17 mouse cellular contexts compared by ENCODE assay signal in genomic region chr7:37734576-37734975, GRCm38 (mm10). TPM values are rescaled to one million over a fixed set of nuclear protein-coding genes. Genes with fewer than 3 reads are reported as not detected.
"Had no signal": no experiment of that assay in that cellular context is flagged by ENCODE, and none has a peak within 500 bp of the region (broad histone marks: within the 10 kb centered on the region; RNA-seq: fewer than 3 reads in every experiment).

No protein-coding gene starts in this region.

- H3K27ac ChIP-seq: left cerebral cortex, adult 2 months; limb, embryonic 12.5 days; liver, embryonic 13.5 days; lung, embryonic 15.5 days; macrophage; stomach, embryonic 15.5 days had no signal

- H3K9me3 ChIP-seq: limb, embryonic 12.5 days; liver, embryonic 13.5 days; lung, embryonic 15.5 days; megakaryocyte, embryonic 14.5 days; stomach, embryonic 15.5 days had no signal

- H3K27me3 ChIP-seq: liver, embryonic 13.5 days; lung, embryonic 15.5 days; stomach, embryonic 15.5 days had no signal

- H3K4me1 ChIP-seq: limb, embryonic 12.5 days; liver, embryonic 13.5 days; lung, embryonic 15.5 days; megakaryocyte, embryonic 14.5 days had no signal

- ATAC-seq: liver, postnatal 0 days; midbrain, embryonic 16.5 days had no signal

- DNase-seq: kidney, adult 18-20 months; kidney, postnatal 14 days; liver; liver, embryonic 13.5 days; liver, postnatal 0 days; lung, postnatal 14 days; right cerebral cortex, postnatal 14 days; thymus, adult 2 months; thymus, postnatal 25 days had no signal

- H3K4me3 ChIP-seq: left cerebral cortex, adult 2 months; limb, embryonic 12.5 days; liver, embryonic 13.5 days; lung, embryonic 15.5 days; megakaryocyte, embryonic 14.5 days; stomach, embryonic 15.5 days had no signal

- H3K9ac ChIP-seq: limb, embryonic 12.5 days; liver, embryonic 13.5 days; liver, postnatal 0 days; lung, embryonic 15.5 days; stomach, embryonic 15.5 days had no signal

- H3K4me2 ChIP-seq: limb, embryonic 12.5 days; liver, embryonic 13.5 days; lung, embryonic 15.5 days; stomach, embryonic 15.5 days had no signal

- H3K36me3 ChIP-seq: limb, embryonic 12.5 days; liver, embryonic 13.5 days; lung, embryonic 15.5 days; stomach, embryonic 15.5 days had no signal

RNA-seq across cellular contexts. Expression of gene Zfp536, which starts 38.9 kb away (rescaled TPM):
- total RNA-seq: neutrophil, adult 5-6 weeks had no signal
- polyA plus RNA-seq: liver, postnatal 0 days; macrophage had no signal
